Mouse (Mus musculus): ENCODE measurements around the gene Rc3h1. TPM values are rescaled to one million over a fixed set of nuclear protein-coding genes. Genes with fewer than 3 reads are reported as not detected.

Rc3h1 gene
- polyA plus RNA-seq, 1 experiment from 2014 or later = 3.9 TPM

- Histone ChIP-seq H3K4me3 (replicated peaks) (peak overlapping the region; percentile 45), H3K4me2 (peak overlapping the region; percentile 44), H3K9me3 (replicated peaks) (no peaks in the 10 kb centered on the region), H3K36me3 (replicated peaks) (peaks cover 7% of the 10 kb centered on the region; the same call in 1 of the 2 replicates), H3K4me1 (replicated peaks) (peaks cover 11% of the 10 kb centered on the region), H3K9ac (no peak overlapping the region), H3K27ac (replicated peaks) (no peak overlapping the region), H3K27me3 (no peaks in the 10 kb centered on the region)
- ATAC-seq (ENCODE audit: insufficient read depth) = no peak
- 73% methylated on average over 15 of the region's 15 CpGs for WGBS (ENCODE audit: insufficient replicate concordance)
Measured at GRCm38 (mm10) chr1:160989395-160989794, 83.2 kb downstream of the Rc3h1 start.

- Histone ChIP-seq H3K4me3 (replicated peaks) (no peak overlapping the region), H3K9ac (no peak overlapping the region), H3K9me3 (replicated peaks) (no peaks in the 10 kb centered on the region), H3K27me3 (no peaks in the 10 kb centered on the region), H3K27ac (replicated peaks) (no peak overlapping the region), H3K4me2 (no peak overlapping the region), H3K4me1 (replicated peaks) (peaks cover 3% of the 10 kb centered on the region; the same call in 1 of the 2 replicates), H3K36me3 (replicated peaks) (peaks cover 12% of the 10 kb centered on the region; the same call in 1 of the 2 replicates)
- ATAC-seq (ENCODE audit: insufficient read depth) = no peak
- 51% methylated on average over 6 of the region's 6 CpGs for WGBS (ENCODE audit: insufficient replicate concordance)
Measured at GRCm38 (mm10) chr1:160993851-160994250, 87.6 kb downstream of the Rc3h1 start.

- no peaks in the 10 kb centered on the region for H3K9me3 ChIP-seq (replicated peaks)
- no peak overlapping the region for H3K4me3 ChIP-seq (replicated peaks)
- peaks cover 24% of the 10 kb centered on the region for H3K36me3 ChIP-seq (replicated peaks)
- no peak for ATAC-seq (ENCODE audit: insufficient read depth)
- 62% methylated on average over 4 of the region's 4 CpGs for WGBS (ENCODE audit: insufficient replicate concordance)
- no peaks in the 10 kb centered on the region for H3K4me1 ChIP-seq (replicated peaks)
- H3K27me3 ChIP-seq = no peaks in the 10 kb centered on the region
- no peak overlapping the region for H3K27ac ChIP-seq (replicated peaks)
- H3K9ac ChIP-seq = no peak overlapping the region
- no peak overlapping the region for H3K4me2 ChIP-seq
Measured at GRCm38 (mm10) chr1:161004942-161005341, 98.7 kb downstream of the Rc3h1 start.

- no peak overlapping the region for H3K27ac ChIP-seq (replicated peaks)
- H3K4me2 ChIP-seq = no peak overlapping the region
- H3K9me3 ChIP-seq (replicated peaks) = no peaks in the 10 kb centered on the region
- 38% methylated on average over 3 of the region's 3 CpGs for WGBS (ENCODE audit: insufficient replicate concordance)
- no peak overlapping the region for H3K9ac ChIP-seq
- H3K27me3 ChIP-seq = no peaks in the 10 kb centered on the region
- H3K4me1 ChIP-seq (replicated peaks) = no peaks in the 10 kb centered on the region
- peaks cover 24% of the 10 kb centered on the region for H3K36me3 ChIP-seq (replicated peaks)
- no peak for ATAC-seq (ENCODE audit: insufficient read depth)
- no peak overlapping the region for H3K4me3 ChIP-seq (replicated peaks)
Measured at GRCm38 (mm10) chr1:161005526-161005925, 99.3 kb downstream of the Rc3h1 start.

- H3K4me1 ChIP-seq (replicated peaks) = no peaks in the 10 kb centered on the region
- H3K4me3 ChIP-seq (replicated peaks) = no peak overlapping the region
- H3K27ac ChIP-seq (replicated peaks) = no peak overlapping the region
- no peaks in the 10 kb centered on the region for H3K9me3 ChIP-seq (replicated peaks)
- no peak overlapping the region for H3K4me2 ChIP-seq
- 65% methylated on average over 5 of the region's 5 CpGs for WGBS (ENCODE audit: insufficient replicate concordance)
- no peak overlapping the region for H3K9ac ChIP-seq
- H3K27me3 ChIP-seq = no peaks in the 10 kb centered on the region
- H3K36me3 ChIP-seq (replicated peaks) = peaks cover 24% of the 10 kb centered on the region
- no peak for ATAC-seq (ENCODE audit: insufficient read depth)
Measured at GRCm38 (mm10) chr1:161006471-161006870, 100.3 kb downstream of the Rc3h1 start.

- no peak overlapping the region for H3K4me3 ChIP-seq (replicated peaks)
- WGBS (ENCODE audit: insufficient replicate concordance) = 64% methylated on average over 2 of the region's 2 CpGs
- H3K4me1 ChIP-seq (replicated peaks) = no peaks in the 10 kb centered on the region
- H3K9me3 ChIP-seq (replicated peaks) = no peaks in the 10 kb centered on the region
- no peaks in the 10 kb centered on the region for H3K27me3 ChIP-seq
- H3K4me2 ChIP-seq = no peak overlapping the region
- no peak overlapping the region for H3K9ac ChIP-seq
- H3K27ac ChIP-seq (replicated peaks) = no peak overlapping the region
- ATAC-seq (ENCODE audit: insufficient read depth) = no peak
- peaks cover 22% of the 10 kb centered on the region; the same call in 1 of the 2 replicates for H3K36me3 ChIP-seq (replicated peaks)
Measured at GRCm38 (mm10) chr1:161008038-161008437, 101.8 kb downstream of the Rc3h1 start.

- Histone ChIP-seq H3K27me3 (no peaks in the 10 kb centered on the region), H3K36me3 (replicated peaks) (0 out of 2 replicates have a peak, but pooled peaks cover 7% of the 10 kb centered on the region), H3K27ac (replicated peaks) (no peak overlapping the region), H3K9me3 (replicated peaks) (no peaks in the 10 kb centered on the region), H3K4me2 (no peak overlapping the region), H3K9ac (no peak overlapping the region), H3K4me1 (replicated peaks) (no peaks in the 10 kb centered on the region), H3K4me3 (replicated peaks) (no peak overlapping the region)
- no peak for ATAC-seq (ENCODE audit: insufficient read depth)
- 78% methylated on average over 4 of the region's 4 CpGs for WGBS (ENCODE audit: insufficient replicate concordance)
Measured at GRCm38 (mm10) chr1:161010436-161010835, 104.2 kb downstream of the Rc3h1 start.

- no peak overlapping the region for H3K4me2 ChIP-seq
- no peaks in the 10 kb centered on the region for H3K4me1 ChIP-seq (replicated peaks)
- no peak for ATAC-seq (ENCODE audit: insufficient read depth)
Measured at GRCm38 (mm10) chr1:161016378-161016777, 110.2 kb downstream of the Rc3h1 start.

GRCm38 (mm10) chr1:161020051-161020450 lies 113.8 kb downstream of the Rc3h1 start:
- Histone ChIP-seq H3K27me3 (no peaks in the 10 kb centered on the region), H3K4me3 (replicated peaks) (no peak overlapping the region), H3K9ac (no peak overlapping the region), H3K36me3 (replicated peaks) (peaks cover 17% of the 10 kb centered on the region), H3K9me3 (replicated peaks) (no peaks in the 10 kb centered on the region), H3K4me1 (replicated peaks) (no peaks in the 10 kb centered on the region), H3K4me2 (no peak overlapping the region), H3K27ac (replicated peaks) (no peak overlapping the region)
- no peak for ATAC-seq (ENCODE audit: insufficient read depth)
- 83% methylated on average over 14 of the region's 14 CpGs for WGBS (ENCODE audit: insufficient replicate concordance)

More at GRCm38 (mm10) chr1:161016378-161016777, 110.2 kb downstream of the Rc3h1 start:
- WGBS (ENCODE audit: insufficient replicate concordance) = 70% methylated on average over 2 of the region's 2 CpGs
- Histone ChIP-seq H3K9ac (no peak overlapping the region), H3K4me3 (replicated peaks) (no peak overlapping the region), H3K9me3 (replicated peaks) (no peaks in the 10 kb centered on the region), H3K36me3 (replicated peaks) (peaks cover 21% of the 10 kb centered on the region), H3K27me3 (no peaks in the 10 kb centered on the region), H3K27ac (replicated peaks) (no peak overlapping the region)

Other genes with a start within 250 kb of the Rc3h1 start
- gene Rabgap1l, start 113.2 kb upstream of the Rc3h1 start, polyA plus RNA-seq (2015; fragmentation: Nextera tagmentation; extraction: Ambion mirVana) = 26.5 and 26.7 TPM in 2 replicates
- 916 and 1,075 TPM in 2 replicates for gene Serpinc1, start 72.2 kb downstream of the Rc3h1 start, polyA plus RNA-seq (2015; fragmentation: Nextera tagmentation; extraction: Ambion mirVana)
- 1.3 and 2.0 TPM in 2 replicates for gene Zbtb37, start 128.4 kb downstream of the Rc3h1 start, polyA plus RNA-seq (2015; fragmentation: Nextera tagmentation; extraction: Ambion mirVana)
- 29.9 and 30.5 TPM in 2 replicates for gene Dars2, start 164.2 kb downstream of the Rc3h1 start, polyA plus RNA-seq (2015; fragmentation: Nextera tagmentation; extraction: Ambion mirVana)
- gene Cenpl, start 164.3 kb downstream of the Rc3h1 start, polyA plus RNA-seq (2015; fragmentation: Nextera tagmentation; extraction: Ambion mirVana) = 38.0 and 39.3 TPM in 2 replicates
- gene Klhl20, start 225.1 kb downstream of the Rc3h1 start, polyA plus RNA-seq (2015; fragmentation: Nextera tagmentation; extraction: Ambion mirVana) = 4.5 and 5.4 TPM in 2 replicates
- 0.02 and 0.09 TPM in 2 replicates for gene Ankrd45, start 236.3 kb downstream of the Rc3h1 start, polyA plus RNA-seq (2015; fragmentation: Nextera tagmentation; extraction: Ambion mirVana)